Mouse (Mus musculus) forebrain, postnatal 0 days (tissue): Measurements from ENCODE around the gene Pxn. TPM values are rescaled to one million over a fixed set of nuclear protein-coding genes. Genes with fewer than 3 reads are reported as not detected.
A peak's percentile ranks its signal among the peaks of the same experiment; 100 is the strongest.

Experiments used
- ATAC-seq: fragments of 200-750 bp; cut with Nextera tagmentation; 2 replicates; pipeline ENCODE4 v1.8.0; 2017; ENCODE audit warnings: mild to moderate bottlenecking, moderate library complexity
- DNase-seq: peaks from one replicate; pipeline ENCODE4 v3.0.0-alpha.2; 2015
- H3K27ac ChIP-seq: fragments of 300-500 bp; sonication (generic); 2 replicates; pipeline ENCODE4 v1.5.1; 2014; ENCODE audit warnings: low read depth, mild to moderate bottlenecking, antibody characterized with exemption, low read length, moderate library complexity, mixed read lengths
- H3K27me3 ChIP-seq: fragments of 300-500 bp; sonication (generic); 2 replicates; pipeline ENCODE4 v1.6.1; 2014; ENCODE audit warnings: mild to moderate bottlenecking, low read length, mixed read lengths; ENCODE audit not compliant: insufficient read depth
- H3K36me3 ChIP-seq: fragments of 300-500 bp; sonication (generic); 2 replicates; pipeline ENCODE4 v1.6.1; 2014; ENCODE audit warnings: mild to moderate bottlenecking, moderate library complexity; ENCODE audit not compliant: insufficient read depth
- H3K4me1 ChIP-seq: fragments of 300-500 bp; sonication (generic); 2 replicates; pipeline ENCODE4 v1.6.1; 2014; ENCODE audit warnings: antibody characterized with exemption; ENCODE audit not compliant: insufficient read depth
- H3K4me2 ChIP-seq: fragments of 300-500 bp; sonication (generic); 2 replicates; pipeline ENCODE4 v1.6.1; 2014; ENCODE audit warnings: low read depth, mild to moderate bottlenecking, moderate library complexity
- H3K4me3 ChIP-seq: fragments of 300-500 bp; sonication (generic); 2 replicates; pipeline ENCODE4 v1.5.1; 2014; ENCODE audit warnings: low read depth, low read length, mixed read lengths
- H3K9ac ChIP-seq: fragments of 300-500 bp; sonication (generic); 2 replicates; pipeline ENCODE4 v1.6.1; 2014; ENCODE audit warnings: mild to moderate bottlenecking
- H3K9me3 ChIP-seq: fragments of 300-500 bp; sonication (generic); 2 replicates; pipeline ENCODE4 v1.6.1; 2016; ENCODE audit warnings: low read length
- CTCF ChIP-seq: sonication (generic); IDR thresholded peaks from 2 replicates; pipeline ENCODE4 v1.5.1; 2016; ENCODE audit warnings: antibody characterized with exemption, control low read depth, low read depth
- WGBS: fragments of 180-500 bp; shearing (Covaris S2); extraction: QIAGEN DNeasy Blood & Tissue Kit; methylation state at CpG from one replicate; pipeline ENCODE4 v1.1.7; 2014; 5-methylcytosine and 5-hydroxymethylcytosine counted together
- polyA plus RNA-seq: library from polyadenylated mRNA; unstranded; fragments of >200 nt; fragmentation: Nextera tagmentation; extraction: Ambion mirVana; gene quantifications from 2 replicates; pipeline ENCODE4 v1.2.1, GENCODE M21; 2015
- total RNA-seq: library from RNA; depleted of rRNA; stranded (reverse); fragments of >200 nt; gene quantifications from 2 replicates; pipeline ENCODE4 v1.2.3, GENCODE M21; 2014

Gene Pxn
- total and polyA plus RNA-seq, 2 experiments from 2014 or later, result 14.8 to 29.8 TPM

DNA sequence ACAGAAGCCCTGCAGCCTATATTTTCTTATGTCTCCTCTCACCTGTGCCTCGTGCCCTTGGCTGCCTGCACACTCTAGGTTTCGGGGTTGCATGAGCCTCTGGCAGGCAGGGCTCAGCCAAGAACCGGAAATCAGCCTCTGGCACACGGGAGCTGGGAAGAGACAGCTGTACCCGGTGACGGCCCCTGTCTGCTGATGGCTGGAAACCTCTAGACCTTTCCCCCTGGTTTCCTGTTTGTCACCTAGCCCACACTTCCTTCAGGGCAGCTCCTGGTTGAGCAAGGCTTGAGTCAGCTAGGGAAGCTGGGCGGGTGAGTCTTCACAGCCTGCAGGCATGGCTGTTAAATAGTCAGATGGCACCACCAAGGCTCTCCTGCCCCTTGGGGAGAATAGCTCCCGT lies 28.4 kb downstream of the Pxn start:
- Histone ChIP-seq H3K36me3 (no peaks in the 10 kb centered on the region), H3K4me3 (no peak overlapping the region), H3K27ac (no peak overlapping the region), H3K27me3 (no peaks in the 10 kb centered on the region), H3K9ac (no peak overlapping the region), H3K4me1 (no peaks in the 10 kb centered on the region), H3K4me2 (no peak overlapping the region), H3K9me3 (no peaks in the 10 kb centered on the region)
- DNase-seq, result no peak
- WGBS, result 65% methylated on average over 8 of the region's 8 CpGs
- no peak for TF ChIP-seq CTCF
- ATAC-seq, result no peak

DNA sequence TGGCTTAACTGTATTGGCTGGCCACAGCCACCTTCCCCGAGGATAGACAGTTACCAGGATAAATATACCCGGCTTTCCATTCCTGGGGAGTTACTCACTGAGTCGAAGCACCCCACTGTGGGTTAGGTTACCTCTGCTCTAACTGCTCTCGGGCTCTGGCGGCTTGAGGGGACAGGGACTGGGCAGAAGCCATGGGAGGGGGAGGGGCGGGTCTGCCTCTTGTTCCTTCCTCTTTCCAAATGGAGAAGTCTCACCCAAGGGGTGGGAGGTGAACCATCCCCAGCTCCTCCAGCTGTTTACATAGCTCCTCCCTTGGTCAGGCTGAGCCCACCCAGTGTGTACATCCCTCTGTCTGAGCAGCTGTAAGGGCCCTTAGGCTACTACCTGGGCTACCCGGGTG lies 29.2 kb downstream of the Pxn start:
- 40% methylated on average over 7 of the region's 7 CpGs for WGBS
- Histone ChIP-seq H3K27ac (no peak overlapping the region), H3K27me3 (no peaks in the 10 kb centered on the region), H3K36me3 (no peaks in the 10 kb centered on the region), H3K4me1 (no peaks in the 10 kb centered on the region), H3K9me3 (no peaks in the 10 kb centered on the region), H3K9ac (no peak overlapping the region), H3K4me2 (no peak overlapping the region), H3K4me3 (no peak overlapping the region)
- TF ChIP-seq CTCF, result no peak
- ATAC-seq, result no peak
- no peak for DNase-seq

DNA sequence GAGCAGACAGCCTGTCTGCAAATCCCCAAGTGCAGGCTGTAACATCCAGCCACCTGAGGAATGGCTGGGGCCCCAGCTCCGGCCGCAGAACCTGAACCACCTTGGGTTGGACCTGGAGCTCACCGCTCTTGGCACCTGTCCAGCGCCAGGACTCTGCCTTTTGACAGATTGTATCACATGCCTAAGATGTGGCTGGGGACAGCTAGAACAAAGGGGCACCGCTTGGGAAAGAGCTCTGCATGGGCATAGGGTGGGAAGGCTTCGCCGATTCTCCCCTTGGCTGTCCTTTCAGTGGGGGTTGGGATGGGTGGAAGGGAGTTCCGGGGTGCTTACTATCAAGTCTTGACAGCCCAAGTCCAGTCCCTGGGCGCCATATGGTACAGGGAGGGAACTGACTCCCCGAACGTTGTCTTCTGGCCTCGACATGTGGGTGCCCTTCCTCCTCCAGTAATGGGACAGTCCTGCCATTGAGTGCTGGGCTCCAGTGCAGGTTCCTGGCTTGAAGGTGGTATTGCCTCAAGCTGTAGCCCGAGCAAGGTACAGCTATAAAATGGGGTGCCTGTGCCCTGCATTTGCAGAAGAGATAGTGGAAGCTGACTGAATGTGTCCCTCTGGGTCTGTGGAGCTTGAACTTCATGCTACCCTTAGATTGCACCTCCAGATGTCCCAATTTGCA lies 31.7 kb downstream of the Pxn start:
- Histone ChIP-seq H3K4me1 (no peaks in the 10 kb centered on the region), H3K27ac (no peak overlapping the region), H3K4me3 (no peak overlapping the region), H3K27me3 (no peaks in the 10 kb centered on the region), H3K9ac (no peak overlapping the region), H3K36me3 (no peaks in the 10 kb centered on the region), H3K9me3 (no peaks in the 10 kb centered on the region), H3K4me2 (no peak overlapping the region)
- 63% methylated on average over 13 of the region's 13 CpGs for WGBS
- no peak for TF ChIP-seq CTCF
- no peak for ATAC-seq
- no peak for DNase-seq

DNA sequence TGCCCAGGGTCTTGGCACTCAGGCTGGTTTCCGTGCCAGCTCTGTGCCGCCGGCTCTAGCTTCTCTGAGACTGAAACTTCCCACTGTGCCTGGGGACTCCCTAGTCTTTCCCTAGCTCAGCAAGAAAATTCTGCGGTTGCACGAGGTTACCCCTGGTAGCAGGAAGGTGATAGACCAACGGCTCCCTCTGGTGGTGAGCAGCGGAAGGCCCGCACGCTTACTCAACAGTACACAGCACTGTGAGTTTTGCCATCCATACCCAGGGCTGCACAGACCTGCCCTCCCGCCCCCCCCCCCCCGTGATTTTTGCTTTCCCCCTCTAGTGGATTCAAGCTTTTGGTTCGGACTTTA lies 32.2 kb downstream of the Pxn start:
- peaks cover 4% of the 10 kb centered on the region; the same call in 1 of the 2 replicates for H3K4me1 ChIP-seq
- no peak overlapping the region for H3K9ac ChIP-seq
- H3K4me2 ChIP-seq, result no peak overlapping the region
- no peak overlapping the region for H3K27ac ChIP-seq
- H3K36me3 ChIP-seq, result no peaks in the 10 kb centered on the region
- WGBS, result under 1% methylated on average over 12 of the region's 12 CpGs
- no peaks in the 10 kb centered on the region for H3K27me3 ChIP-seq
- H3K4me3 ChIP-seq, result no peak overlapping the region
- DNase-seq (peak; percentile 91), ATAC-seq (peak; percentile 96)
- peak; percentile 91 for TF ChIP-seq CTCF
- H3K9me3 ChIP-seq, result no peaks in the 10 kb centered on the region

DNA sequence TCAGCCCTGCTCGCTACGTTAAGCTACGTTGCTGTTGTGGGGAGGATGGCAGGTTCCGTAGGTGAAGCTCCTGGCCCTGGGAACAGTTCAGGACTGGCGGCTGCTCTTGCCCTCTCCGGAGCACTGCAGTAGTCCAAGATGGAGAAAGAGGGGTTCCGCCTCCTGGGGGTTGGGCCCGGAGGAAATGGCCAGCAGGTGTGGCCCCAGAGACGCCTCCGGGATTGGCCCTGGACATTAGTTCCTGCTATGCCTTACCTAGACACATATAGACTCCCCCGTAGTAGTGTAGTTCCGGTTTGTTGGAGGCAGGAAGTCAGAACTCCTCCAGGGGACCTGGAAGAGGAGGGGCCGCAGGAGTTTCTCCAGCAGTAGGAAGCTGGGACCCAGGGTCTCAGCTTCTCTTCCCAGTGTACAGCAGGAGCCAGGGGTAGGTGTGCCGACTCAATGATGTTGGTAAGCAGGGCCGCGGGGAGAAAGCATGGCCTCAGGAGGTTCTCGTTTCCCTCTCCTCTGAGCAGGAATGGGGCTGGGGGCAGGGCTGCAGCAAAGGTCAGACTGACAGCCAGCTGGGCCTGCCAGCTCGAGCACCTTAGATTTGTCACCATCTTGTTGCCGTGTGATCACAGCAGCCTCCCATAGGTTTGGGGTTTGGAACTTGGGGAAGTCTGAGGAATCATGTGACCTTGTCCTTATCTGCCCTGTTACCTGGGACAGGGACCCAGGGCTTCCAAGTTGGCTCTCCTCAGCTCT lies 36.3 kb downstream of the Pxn start:
- DNase-seq (no peak), ATAC-seq (no peak)
- no peak overlapping the region for H3K4me3 ChIP-seq
- H3K27ac ChIP-seq, result no peak overlapping the region
- H3K36me3 ChIP-seq, result peaks cover 9% of the 10 kb centered on the region; the same call in 1 of the 2 replicates
- no peaks in the 10 kb centered on the region for H3K27me3 ChIP-seq
- H3K4me2 ChIP-seq, result no peak overlapping the region
- no peak for TF ChIP-seq CTCF
- no peaks in the 10 kb centered on the region for H3K9me3 ChIP-seq
- 72% methylated on average over 19 of the region's 19 CpGs for WGBS
- H3K9ac ChIP-seq, result no peak overlapping the region
- peaks cover 8% of the 10 kb centered on the region for H3K4me1 ChIP-seq

DNA sequence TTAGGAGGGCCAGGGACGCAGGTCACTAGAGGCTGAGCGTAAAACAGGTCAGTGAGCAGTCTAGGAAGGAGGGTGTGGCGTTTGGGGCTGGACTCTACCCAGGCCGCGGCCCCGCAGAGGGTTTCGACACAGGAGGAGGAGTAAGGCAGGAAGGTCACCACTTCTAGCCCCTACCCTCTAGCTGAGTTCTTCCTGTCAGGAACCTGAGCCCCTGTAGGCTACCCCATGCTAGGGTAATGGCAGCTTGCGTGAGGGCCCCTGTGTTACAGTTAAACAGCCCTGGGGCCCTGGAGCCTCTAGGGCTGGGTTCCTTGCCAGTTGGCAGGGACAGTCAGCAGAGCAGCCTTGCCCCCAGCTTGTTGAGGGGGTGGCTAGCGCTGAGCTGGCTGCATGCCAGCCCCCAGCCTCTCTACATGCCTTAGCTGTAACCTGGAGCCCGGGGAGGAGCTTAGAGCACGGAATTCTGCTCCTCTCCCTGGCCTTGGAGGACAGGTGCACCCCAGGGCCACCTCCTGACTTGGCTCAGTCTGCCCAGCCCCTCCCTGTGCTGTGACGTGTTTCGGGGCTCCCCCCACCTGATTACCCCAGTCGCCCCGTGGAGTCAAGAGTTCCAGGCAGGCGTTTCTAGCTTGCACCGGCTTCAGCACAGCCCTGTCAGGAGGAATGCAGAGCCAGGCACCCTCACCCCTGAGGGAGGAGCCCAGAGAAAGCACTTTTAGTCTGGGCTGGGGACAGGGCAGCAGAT lies 37.2 kb downstream of the Pxn start:
- Histone ChIP-seq H3K9ac (no peak overlapping the region; the same call in 1 of the 2 replicates), H3K4me3 (no peak overlapping the region), H3K4me2 (no peak overlapping the region), H3K9me3 (no peaks in the 10 kb centered on the region), H3K27me3 (no peaks in the 10 kb centered on the region), H3K36me3 (peaks cover 9% of the 10 kb centered on the region; the same call in 1 of the 2 replicates), H3K27ac (no peak overlapping the region), H3K4me1 (peaks cover 8% of the 10 kb centered on the region)
- ATAC-seq, result peak; percentile 65
- no peak for TF ChIP-seq CTCF
- 47% methylated on average over 17 of the region's 17 CpGs for WGBS
- DNase-seq, result peak; percentile 61
